Mouse (Mus musculus) stomach, postnatal 0 days (tissue): ENCODE measurements around the gene Lonrf2. TPM values are rescaled to one million over a fixed set of nuclear protein-coding genes. Genes with fewer than 3 reads are reported as not detected.

Experiments used
- ATAC-seq: fragments of 200-750 bp; cut with Nextera tagmentation; 2 replicates; pipeline ENCODE4 v1.8.0; 2017; ENCODE audit not compliant: low FRiP score, low TSS enrichment
- DNase-seq: peaks from one replicate; pipeline ENCODE4 v3.0.0-alpha.2; 2016; ENCODE audit warnings: low spot score
- H3K27ac ChIP-seq: fragments of 300-500 bp; sonication (generic); replicated peaks from 2 replicates; pipeline ENCODE4 v1.5.1; 2014; ENCODE audit warnings: mild to moderate bottlenecking, control low read depth
- H3K27me3 ChIP-seq: fragments of 300-500 bp; sonication (generic); 2 replicates; pipeline ENCODE4 v1.6.1; 2014; ENCODE audit warnings: low read length; ENCODE audit not compliant: control insufficient read depth, insufficient read depth
- H3K36me3 ChIP-seq: fragments of 300-500 bp; sonication (generic); 2 replicates; pipeline ENCODE4 v1.6.1; 2014; ENCODE audit warnings: low read length, mixed read lengths; ENCODE audit not compliant: control insufficient read depth, insufficient read depth
- H3K4me1 ChIP-seq: fragments of 300-500 bp; sonication (generic); replicated peaks from 2 replicates; pipeline ENCODE4 v1.6.1; 2014; ENCODE audit warnings: antibody characterized with exemption; ENCODE audit not compliant: control insufficient read depth, insufficient read depth
- H3K4me2 ChIP-seq: fragments of 300-500 bp; sonication (generic); replicated peaks from 2 replicates; pipeline ENCODE4 v1.6.1; 2014; ENCODE audit warnings: low read depth, mild to moderate bottlenecking, control low read depth, moderate library complexity
- H3K4me3 ChIP-seq: fragments of 300-500 bp; sonication (generic); 2 replicates; pipeline ENCODE4 v1.5.1; 2014; ENCODE audit warnings: low read depth, low read length, control low read depth
- H3K9ac ChIP-seq: fragments of 300-500 bp; sonication (generic); 2 replicates; pipeline ENCODE4 v1.6.1; 2014; ENCODE audit warnings: mild to moderate bottlenecking, low read length, control low read depth, mixed read lengths
- H3K9me3 ChIP-seq: fragments of 300-500 bp; sonication (generic); 2 replicates; pipeline ENCODE4 v1.6.1; 2016; ENCODE audit warnings: low read length; ENCODE audit not compliant: control insufficient read depth
- CTCF ChIP-seq: IDR thresholded peaks from 2 replicates; pipeline ENCODE4 v1.5.1; 2016; ENCODE audit warnings: antibody characterized with exemption, low read depth, mild to moderate bottlenecking, moderate library complexity
- EP300 ChIP-seq: optimal IDR thresholded peaks from 2 replicates; pipeline ENCODE3; 2016; ENCODE audit warnings: antibody characterized with exemption
- WGBS: fragments of 180-500 bp; shearing (Covaris S2); extraction: QIAGEN DNeasy Blood & Tissue Kit; methylation state at CpG from one replicate; pipeline ENCODE4 v1.1.7; 2014; 5-methylcytosine and 5-hydroxymethylcytosine counted together
- polyA plus RNA-seq: library from polyadenylated mRNA; unstranded; fragments of >200 nt; fragmentation: Nextera tagmentation; extraction: Ambion mirVana; gene quantifications from 2 replicates; pipeline ENCODE4 v1.2.1, GENCODE M21; 2015

Lonrf2 gene
- polyA plus RNA-seq, 1 experiment from 2014 or later: 0.46 TPM

GRCm38 (mm10) chr1:38807121-38807520, 29.4 kb downstream of the Lonrf2 start:
- Histone ChIP-seq H3K27ac (no peak overlapping the region), H3K4me2 (no peak overlapping the region), H3K4me3 (no peak overlapping the region), H3K36me3 (no peaks in the 10 kb centered on the region), H3K9me3 (no peaks in the 10 kb centered on the region), H3K27me3 (no peaks in the 10 kb centered on the region), H3K4me1 (no peaks in the 10 kb centered on the region), H3K9ac (no peak overlapping the region)
- no peak for ATAC-seq
- DNase-seq: no peak
- TF ChIP-seq CTCF (no peak), EP300 (no peak)
- 89% methylated on average over 4 of the region's 4 CpGs for WGBS

GRCm38 (mm10) chr1:38800402-38800801, 36.1 kb downstream of the Lonrf2 start:
- Histone ChIP-seq H3K4me2 (no peak overlapping the region), H3K9me3 (no peaks in the 10 kb centered on the region), H3K27me3 (no peaks in the 10 kb centered on the region), H3K4me1 (no peaks in the 10 kb centered on the region), H3K27ac (no peak overlapping the region), H3K4me3 (no peak overlapping the region), H3K9ac (no peak overlapping the region), H3K36me3 (no peaks in the 10 kb centered on the region)
- DNase-seq (no peak), ATAC-seq (no peak)
- TF ChIP-seq CTCF: no peak
- TF ChIP-seq EP300: no peak
- 78% methylated on average over 7 of the region's 7 CpGs for WGBS

GRCm38 (mm10) chr1:38799304-38799703, 37.2 kb downstream of the Lonrf2 start:
- Histone ChIP-seq H3K36me3 (no peaks in the 10 kb centered on the region), H3K27ac (no peak overlapping the region), H3K4me1 (no peaks in the 10 kb centered on the region), H3K9ac (no peak overlapping the region), H3K9me3 (no peaks in the 10 kb centered on the region), H3K4me2 (no peak overlapping the region), H3K27me3 (no peaks in the 10 kb centered on the region), H3K4me3 (no peak overlapping the region)
- ATAC-seq (no peak), DNase-seq (peak; percentile 19)
- TF ChIP-seq CTCF (peak; percentile 86), EP300 (no peak)
- 29% methylated on average over 3 of the region's 3 CpGs for WGBS

DNA sequence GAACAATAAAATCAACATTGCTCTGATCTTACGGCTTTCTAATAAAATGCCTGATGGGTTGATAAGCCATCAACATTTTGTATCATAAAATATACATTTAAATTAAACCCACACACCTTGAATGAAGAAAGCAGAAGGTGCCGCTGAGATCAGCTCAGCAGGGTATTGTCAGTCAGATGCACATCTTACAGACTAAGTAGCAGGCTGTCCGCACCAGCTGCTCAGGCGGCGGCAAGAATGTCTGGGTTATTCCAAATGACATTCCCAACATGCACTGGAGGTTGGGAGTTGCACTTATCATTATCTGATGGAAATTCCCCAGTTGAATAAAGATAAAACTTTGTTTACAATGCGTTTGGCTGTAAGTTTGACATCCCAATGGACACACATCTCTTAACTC, 39.6 kb downstream of the Lonrf2 start:
- TF ChIP-seq CTCF (no peak), EP300 (no peak)
- WGBS: 77% methylated on average over 6 of the region's 6 CpGs
- Histone ChIP-seq H3K36me3 (no peaks in the 10 kb centered on the region), H3K9me3 (no peaks in the 10 kb centered on the region), H3K4me3 (no peak overlapping the region), H3K27ac (no peak overlapping the region), H3K27me3 (no peaks in the 10 kb centered on the region), H3K9ac (no peak overlapping the region), H3K4me1 (no peaks in the 10 kb centered on the region), H3K4me2 (no peak overlapping the region)
- DNase-seq (no peak), ATAC-seq (no peak)

- Histone ChIP-seq H3K27me3 (no peaks in the 10 kb centered on the region), H3K27ac (no peak overlapping the region), H3K9me3 (no peaks in the 10 kb centered on the region), H3K9ac (no peak overlapping the region), H3K36me3 (no peaks in the 10 kb centered on the region), H3K4me1 (no peaks in the 10 kb centered on the region), H3K4me2 (no peak overlapping the region), H3K4me3 (no peak overlapping the region)
- no peak for ATAC-seq
- 57% methylated on average over 5 of the region's 5 CpGs for WGBS
- DNase-seq: no peak
- TF ChIP-seq CTCF (no peak), EP300 (no peak)
Observed at GRCm38 (mm10) chr1:38795496-38795895, 41.0 kb downstream of the Lonrf2 start.

- no peak overlapping the region for H3K4me3 ChIP-seq
- no peaks in the 10 kb centered on the region for H3K36me3 ChIP-seq
- H3K27me3 ChIP-seq: no peaks in the 10 kb centered on the region
- no peak overlapping the region for H3K4me2 ChIP-seq
- 70% methylated on average over 9 of the region's 9 CpGs for WGBS
- no peak overlapping the region for H3K27ac ChIP-seq
- no peak for TF ChIP-seq CTCF
- no peak for TF ChIP-seq EP300
- no peak for DNase-seq
- no peak overlapping the region for H3K9ac ChIP-seq
- no peak for ATAC-seq
- H3K4me1 ChIP-seq: no peaks in the 10 kb centered on the region
- H3K9me3 ChIP-seq: no peaks in the 10 kb centered on the region
Observed at GRCm38 (mm10) chr1:38791016-38791810, 45.3 kb downstream of the Lonrf2 start.
